Mouse (Mus musculus): ENCODE results near the gene Cdc27.

DNA sequence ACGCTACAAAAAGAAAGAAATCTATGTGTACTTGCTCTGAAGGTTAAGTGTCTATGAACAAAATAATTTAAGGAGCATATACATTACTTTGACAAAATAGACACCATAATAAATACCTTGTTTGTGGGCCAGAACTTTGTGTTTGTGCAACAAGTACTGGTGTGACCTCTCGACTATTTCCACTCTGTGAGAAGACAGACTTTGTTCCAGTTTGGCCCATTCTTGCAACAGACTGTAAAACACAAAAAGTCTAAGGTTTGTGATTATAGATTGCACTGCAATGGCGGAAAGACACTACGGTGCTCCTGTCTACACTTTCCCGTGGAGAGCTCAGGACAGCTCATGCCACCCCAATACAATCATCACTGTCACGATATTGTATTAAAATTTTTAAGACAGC is 24.5 kb downstream of the Cdc27 start:
- TF ChIP-seq CTCF (IDR thresholded peaks at IDR 0.05; ENCODE audit: extremely low read depth, insufficient read depth, low read length) = no peak
- no peak for TF ChIP-seq POLR2A (IDR thresholded peaks at IDR 0.05; ENCODE audit: extremely low read depth, insufficient read depth, low read length)
